ENCODE assay signal across 24 mouse cellular contexts in genomic region chr9:89882583-89882982, GRCm38 (mm10). TPM values are rescaled to one million over a fixed set of nuclear protein-coding genes. Genes with fewer than 3 reads are reported as not detected.
DNase-seq lines count a peak whose midpoint lies in the region; ATAC-seq and TF ChIP-seq lines count a peak whose summit lies in the region.
"Had no signal": no experiment of that assay in that cellular context is flagged by ENCODE, and none has a peak within 500 bp of the region (broad histone marks: within the 10 kb centered on the region; RNA-seq: fewer than 3 reads in every experiment).

No protein-coding gene starts in this region.

- no peak overlapping the region for H3K4me3 ChIP-seq in forebrain, postnatal 0 days (ENCODE audit: low read depth, low read length)
- no peak overlapping the region for H3K4me3 ChIP-seq in forebrain, embryonic 10.5 days
- no peak overlapping the region for H3K4me3 ChIP-seq in kidney, postnatal 0 days (replicated peaks; ENCODE audit: low read depth, low read length)
- H3K4me3 ChIP-seq: embryonic facial prominence, embryonic 10.5 days; heart, embryonic 15.5 days; hindbrain, embryonic 15.5 days had no signal

- ATAC-seq in forebrain, postnatal 0 days, result no peak
- ATAC-seq in kidney, postnatal 0 days (replicated peaks; ENCODE audit: low FRiP score, low read depth), result no peak
- ATAC-seq: CD4-positive, CD25-positive, alpha-beta regulatory T cell, adult 4 months; forebrain, embryonic 14.5 days; Patski had no signal

- no peak for TF ChIP-seq CTCF in forebrain, postnatal 0 days (IDR thresholded peaks at IDR 0.05; ENCODE audit: low read depth)
- TF ChIP-seq CTCF in kidney, postnatal 0 days (IDR thresholded peaks at IDR 0.05; ENCODE audit: low read depth), result no peak

- H3K27me3 ChIP-seq in forebrain, postnatal 0 days (ENCODE audit: insufficient read depth, low read length), result peaks cover 7% of the 10 kb centered on the region
- H3K27me3 ChIP-seq in forebrain, embryonic 10.5 days (ENCODE audit: poor library complexity, severe bottlenecking), result peaks cover 93% of the 10 kb centered on the region
- peaks cover 29% of the 10 kb centered on the region for H3K27me3 ChIP-seq in kidney, postnatal 0 days (ENCODE audit: insufficient read depth, low read length)

- H3K9me3 ChIP-seq in forebrain, postnatal 0 days (ENCODE audit: low read length), result 0 out of 2 replicates have a peak, but pooled peaks cover 3% of the 10 kb centered on the region
- H3K9me3 ChIP-seq in forebrain, embryonic 10.5 days, result peaks cover 26% of the 10 kb centered on the region
- H3K9me3 ChIP-seq in kidney, postnatal 0 days (replicated peaks; ENCODE audit: low read length), result 0 out of 2 replicates have a peak, but pooled peaks cover 3% of the 10 kb centered on the region
- H3K9me3 ChIP-seq: heart, embryonic 15.5 days had no signal

- peak; percentile 69 for DNase-seq in forebrain, postnatal 0 days
- no peak for DNase-seq in forebrain, embryonic 10.5 days (ENCODE audit: extremely low spot score, low spot score)
- peak; percentile 19 for DNase-seq in kidney, postnatal 0 days (ENCODE audit: low spot score)
- no peak for DNase-seq in kidney, postnatal 10 days
- peak; percentile 49 for DNase-seq in Muller cell, postnatal 12 days (ENCODE audit: inconsistent ontology term)
- peak; percentile 14 for DNase-seq in retina, postnatal 7 days (ENCODE audit: low read depth, low spot score)
- no peak for DNase-seq in right cerebral cortex, postnatal 10 days (ENCODE audit: low spot score in 2 of 2)
- DNase-seq: adrenal gland, adult 2 months; adrenal gland, postnatal 25 days; B cell, adult 2 months; cerebellum, adult 2 months; cerebellum, postnatal 10 days; gastrocnemius, postnatal 36 days; heart, adult 18-20 months; heart, postnatal 14 days had no signal

- no peak overlapping the region for H3K9ac ChIP-seq in forebrain, postnatal 0 days
- no peak overlapping the region for H3K9ac ChIP-seq in kidney, postnatal 0 days (ENCODE audit: low read depth, low read length)
- H3K9ac ChIP-seq: heart, embryonic 15.5 days; hindbrain, embryonic 15.5 days had no signal

- no peaks in the 10 kb centered on the region for H3K4me1 ChIP-seq in forebrain, postnatal 0 days (ENCODE audit: insufficient read depth)
- H3K4me1 ChIP-seq in forebrain, embryonic 10.5 days, result peaks cover 5% of the 10 kb centered on the region; the same call in 1 of the 2 replicates
- no peaks in the 10 kb centered on the region for H3K4me1 ChIP-seq in kidney, postnatal 0 days (replicated peaks; ENCODE audit: insufficient read depth, low read length)
- H3K4me1 ChIP-seq: heart, embryonic 15.5 days; hindbrain, embryonic 15.5 days had no signal

- H3K27ac ChIP-seq in forebrain, postnatal 0 days (ENCODE audit: low read depth, low read length), result no peak overlapping the region
- H3K27ac ChIP-seq in forebrain, embryonic 10.5 days, result no peak overlapping the region
- no peak overlapping the region for H3K27ac ChIP-seq in kidney, postnatal 0 days
- H3K27ac ChIP-seq: embryonic facial prominence, embryonic 10.5 days; heart, embryonic 15.5 days; hindbrain, embryonic 15.5 days had no signal

- WGBS in forebrain, postnatal 0 days, result 51% methylated on average over 7 of the region's 7 CpGs
- 46% methylated on average over 7 of the region's 7 CpGs for WGBS in forebrain, embryonic 10.5 days
- WGBS in kidney, postnatal 0 days, result 55% methylated on average over 7 of the region's 7 CpGs

- no peaks in the 10 kb centered on the region for H3K36me3 ChIP-seq in forebrain, postnatal 0 days (ENCODE audit: insufficient read depth)
- no peaks in the 10 kb centered on the region for H3K36me3 ChIP-seq in forebrain, embryonic 10.5 days (replicated peaks)
- no peaks in the 10 kb centered on the region for H3K36me3 ChIP-seq in kidney, postnatal 0 days (ENCODE audit: insufficient read depth, low read length)
- H3K36me3 ChIP-seq: embryonic facial prominence, embryonic 10.5 days; G1E; heart, embryonic 15.5 days; hindbrain, embryonic 15.5 days had no signal

- no peak overlapping the region for H3K4me2 ChIP-seq in forebrain, postnatal 0 days (ENCODE audit: low read depth)
- H3K4me2 ChIP-seq in kidney, postnatal 0 days (ENCODE audit: low read length), result no peak overlapping the region
- H3K4me2 ChIP-seq: heart, embryonic 11.5 days; heart, embryonic 15.5 days; hindbrain, embryonic 15.5 days had no signal

RNA-seq across cellular contexts. Expression of gene Rasgrf1, which starts 27.1 kb away (rescaled TPM):
- 25.5 and 33.2 TPM in 2 replicates for total RNA-seq in forebrain, postnatal 0 days (2014; rRNA removed)
- polyA plus RNA-seq in forebrain, postnatal 0 days (2015; fragmentation: Nextera tagmentation; extraction: Ambion mirVana), result 15.3 and 19.3 TPM in 2 replicates
- not detected in 2 replicates for polyA plus RNA-seq in forebrain, embryonic 10.5 days (2016; fragmentation: Nextera tagmentation; extraction: Ambion mirVana)
- 0.05 TPM in 1 of 2 replicates, not detected in the other for polyA plus RNA-seq in kidney, postnatal 0 days (2015; fragmentation: Nextera tagmentation; extraction: Ambion mirVana)
- total RNA-seq: gastrocnemius, postnatal 36 days; heart, postnatal 14 days; hematopoietic stem cell, adult 5-6 weeks had no signal
- polyA plus RNA-seq: G1E, Patski had no signal

Comparison
In these comparisons a context has a peak if more than half of its experiments do, and no peak if none do; other contexts are left out.
1. DNase-seq: peak in forebrain, postnatal 0 days (single experiment), kidney, postnatal 0 days (single experiment), Muller cell, postnatal 12 days (single experiment) and retina, postnatal 7 days (single experiment); none in forebrain, embryonic 10.5 days (single experiment), kidney, postnatal 10 days (single experiment) and right cerebral cortex, postnatal 10 days (0 of 2).
2. RNA of gene Rasgrf1, which starts 27.1 kb away (polyA plus RNA-seq): 15.3 to 19.3 TPM in forebrain, postnatal 0 days; 0.05 TPM in kidney, postnatal 0 days and not detected in forebrain, embryonic 10.5 days; every median in the first group is over 10 times any median in the second.